Mouse (Mus musculus): ENCODE results near the gene Syt14. TPM values are rescaled to one million over a fixed set of nuclear protein-coding genes. Genes with fewer than 3 reads are reported as not detected.

The Syt14 gene
- polyA plus RNA-seq, 1 experiment from 2014 or later, result 4.5 TPM

DNA sequence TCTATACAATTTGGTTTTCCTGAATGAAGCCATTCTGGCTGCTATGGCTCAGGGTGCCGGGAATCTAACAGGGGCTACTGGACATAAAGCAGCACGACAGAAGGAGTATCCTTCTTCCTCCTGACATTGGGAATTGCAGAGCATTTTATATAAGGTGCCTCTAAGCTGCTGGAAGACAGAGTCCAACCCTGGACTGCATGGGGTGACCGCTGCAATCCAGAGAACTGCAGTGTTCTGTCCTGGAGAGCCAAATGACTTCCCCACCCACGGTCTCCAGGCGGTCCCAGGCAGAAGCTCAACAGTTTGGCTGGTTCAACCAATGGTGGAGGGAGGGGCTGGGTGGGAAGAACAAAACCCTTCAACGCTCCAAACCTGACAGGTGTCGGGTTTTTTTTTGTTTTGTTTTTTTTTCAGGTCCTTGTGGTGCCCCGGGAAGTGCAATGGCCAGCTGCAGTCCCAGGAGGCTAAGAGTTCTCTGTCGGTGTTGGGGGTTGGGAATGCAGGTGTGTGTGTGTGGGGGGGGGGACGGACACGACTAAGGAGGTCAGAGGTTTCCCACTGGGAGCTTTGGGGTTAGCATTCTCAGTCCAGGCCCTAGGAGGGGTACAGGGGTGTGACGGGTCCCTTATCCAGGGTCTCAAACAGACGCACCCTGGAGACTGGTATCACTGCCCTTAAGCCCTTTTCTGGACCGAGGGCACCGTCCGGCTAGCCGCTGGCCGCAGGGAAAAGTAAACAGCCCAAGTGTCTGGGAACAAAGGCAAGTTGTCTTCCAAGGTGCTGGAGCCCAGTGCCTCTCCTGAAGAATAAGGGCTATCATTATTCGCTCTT lies 181.4 kb downstream of the Syt14 start:
- H3K9ac ChIP-seq (ENCODE audit: low read depth, low read length), result peak overlapping the region; percentile 87
- H3K4me1 ChIP-seq (ENCODE audit: control insufficient read depth, insufficient read depth, low read depth, low read length), result peaks cover 40% of the 10 kb centered on the region
- H3K9me3 ChIP-seq (ENCODE audit: control insufficient read depth, low read length), result no peaks in the 10 kb centered on the region
- ATAC-seq, result no peak
- no peaks in the 10 kb centered on the region for H3K27me3 ChIP-seq (replicated peaks; ENCODE audit: control insufficient read depth, insufficient read depth, low read length)
- WGBS, result 4% methylated on average over 19 of the region's 19 CpGs
- H3K36me3 ChIP-seq (ENCODE audit: control insufficient read depth, insufficient read depth, low read length), result peaks cover 8% of the 10 kb centered on the region
- peak overlapping the region; percentile 91; the same call in 1 of the 2 replicates for H3K27ac ChIP-seq (ENCODE audit: low read depth, low read length)
- H3K4me2 ChIP-seq (ENCODE audit: low read length), result peak overlapping the region; percentile 82
- peak overlapping the region; percentile 86 for H3K4me3 ChIP-seq (ENCODE audit: low read length)

GRCm38 (mm10) chr1:192853429-192853828 lies 182.1 kb downstream of the Syt14 start:
- Histone ChIP-seq H3K27ac (ENCODE audit: low read depth, low read length) (no peak overlapping the region), H3K4me1 (ENCODE audit: control insufficient read depth, insufficient read depth, low read depth, low read length) (peaks cover 40% of the 10 kb centered on the region), H3K27me3 (replicated peaks; ENCODE audit: control insufficient read depth, insufficient read depth, low read length) (peaks cover 4% of the 10 kb centered on the region; the same call in 1 of the 2 replicates), H3K4me3 (ENCODE audit: low read length) (peak overlapping the region; percentile 86), H3K9ac (ENCODE audit: low read depth, low read length) (0 out of 2 replicates have a peak overlapping the region, but pooled peaks have one; percentile 87), H3K4me2 (ENCODE audit: low read length) (peak overlapping the region; percentile 82), H3K36me3 (ENCODE audit: control insufficient read depth, insufficient read depth, low read length) (peaks cover 16% of the 10 kb centered on the region), H3K9me3 (ENCODE audit: control insufficient read depth, low read length) (no peaks in the 10 kb centered on the region)
- ATAC-seq, result no peak
- WGBS, result 49% methylated on average over 2 of the region's 2 CpGs

- H3K9me3 ChIP-seq (ENCODE audit: control insufficient read depth, low read length), result no peaks in the 10 kb centered on the region
- H3K27me3 ChIP-seq (replicated peaks; ENCODE audit: control insufficient read depth, insufficient read depth, low read length), result peaks cover 4% of the 10 kb centered on the region; the same call in 1 of the 2 replicates
- H3K4me2 ChIP-seq (ENCODE audit: low read length), result peak overlapping the region; percentile 41
- peak overlapping the region; percentile 13; the same call in 1 of the 2 replicates for H3K4me3 ChIP-seq (ENCODE audit: low read length)
- peak overlapping the region; percentile 72 for H3K27ac ChIP-seq (ENCODE audit: low read depth, low read length)
- no peak for ATAC-seq
- H3K9ac ChIP-seq (ENCODE audit: low read depth, low read length), result no peak overlapping the region
- peaks cover 26% of the 10 kb centered on the region for H3K36me3 ChIP-seq (ENCODE audit: control insufficient read depth, insufficient read depth, low read length)
- peaks cover 40% of the 10 kb centered on the region for H3K4me1 ChIP-seq (ENCODE audit: control insufficient read depth, insufficient read depth, low read depth, low read length)
Measured at GRCm38 (mm10) chr1:192852047-192852446, 183.5 kb downstream of the Syt14 start.

DNA sequence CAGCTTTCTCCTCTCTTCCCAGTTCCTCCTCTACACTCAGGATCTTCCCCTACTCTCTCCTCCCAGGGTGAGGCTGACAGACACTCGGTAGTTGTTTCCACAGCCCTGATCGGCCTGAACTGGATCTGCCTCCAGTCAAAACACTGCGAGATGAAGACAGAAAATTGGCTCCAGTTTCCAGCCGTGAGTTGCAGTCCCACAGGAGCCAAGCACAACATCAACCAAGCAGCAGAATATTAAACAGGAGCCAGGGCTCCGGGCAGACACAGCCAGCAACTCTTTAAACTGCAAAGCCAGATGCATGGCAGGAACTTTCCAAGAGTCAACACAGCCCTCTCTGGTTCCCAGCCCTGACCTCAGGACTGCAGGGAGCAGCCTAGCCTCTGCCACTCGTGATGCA lies 183.9 kb downstream of the Syt14 start:
- peak overlapping the region; percentile 13 for H3K4me3 ChIP-seq (ENCODE audit: low read length)
- WGBS, result 3% methylated on average over 6 of the region's 6 CpGs
- peak; percentile 66 for ATAC-seq

DNA sequence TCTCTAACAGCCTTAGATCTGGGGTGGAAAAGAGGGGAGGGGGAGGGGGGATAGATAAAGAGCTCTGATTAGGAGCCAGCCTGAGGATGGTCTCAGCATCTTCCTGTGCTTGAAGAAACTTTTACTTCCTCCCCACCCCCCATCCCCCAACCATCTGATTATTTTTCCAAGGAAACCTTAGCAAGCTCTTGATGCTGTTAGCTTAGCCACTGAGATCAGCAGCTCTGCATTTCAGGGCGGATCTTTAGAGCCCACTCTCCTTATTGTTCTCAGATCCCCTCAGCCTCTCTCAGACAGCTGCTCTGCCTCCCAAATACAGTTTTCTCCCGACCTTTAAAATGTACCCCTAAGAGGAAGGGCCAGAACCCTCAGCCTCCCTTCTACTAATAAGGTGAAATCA lies 184.4 kb downstream of the Syt14 start:
- peak overlapping the region; percentile 72; the same call in 1 of the 2 replicates for H3K27ac ChIP-seq (ENCODE audit: low read depth, low read length)
- peak overlapping the region; percentile 4; the same call in 1 of the 2 replicates for H3K4me3 ChIP-seq (ENCODE audit: low read length)
- 6% methylated on average over 2 of the region's 2 CpGs for WGBS
- no peak; the same call in 1 of the 2 replicates for ATAC-seq
- peaks cover 36% of the 10 kb centered on the region for H3K4me1 ChIP-seq (ENCODE audit: control insufficient read depth, insufficient read depth, low read depth, low read length)
- peaks cover 32% of the 10 kb centered on the region for H3K36me3 ChIP-seq (ENCODE audit: control insufficient read depth, insufficient read depth, low read length)
- H3K9ac ChIP-seq (ENCODE audit: low read depth, low read length), result peak overlapping the region; percentile 25; the same call in 1 of the 2 replicates
- H3K27me3 ChIP-seq (replicated peaks; ENCODE audit: control insufficient read depth, insufficient read depth, low read length), result peaks cover 4% of the 10 kb centered on the region; the same call in 1 of the 2 replicates
- H3K9me3 ChIP-seq (ENCODE audit: control insufficient read depth, low read length), result no peaks in the 10 kb centered on the region
- H3K4me2 ChIP-seq (ENCODE audit: low read length), result peak overlapping the region; percentile 41

More for the DNA sequence above, 183.9 kb downstream of the Syt14 start:
- Histone ChIP-seq H3K4me2 (ENCODE audit: low read length) (peak overlapping the region; percentile 41), H3K27ac (ENCODE audit: low read depth, low read length) (peak overlapping the region; percentile 72), H3K4me1 (ENCODE audit: control insufficient read depth, insufficient read depth, low read depth, low read length) (peaks cover 40% of the 10 kb centered on the region), H3K9me3 (ENCODE audit: control insufficient read depth, low read length) (no peaks in the 10 kb centered on the region), H3K27me3 (replicated peaks; ENCODE audit: control insufficient read depth, insufficient read depth, low read length) (peaks cover 4% of the 10 kb centered on the region; the same call in 1 of the 2 replicates), H3K9ac (ENCODE audit: low read depth, low read length) (peak overlapping the region; percentile 25; the same call in 1 of the 2 replicates), H3K36me3 (ENCODE audit: control insufficient read depth, insufficient read depth, low read length) (peaks cover 30% of the 10 kb centered on the region)

GRCm38 (mm10) chr1:192849616-192850015 lies 186.0 kb downstream of the Syt14 start:
- no peak overlapping the region for H3K9ac ChIP-seq (ENCODE audit: low read depth, low read length)
- H3K4me2 ChIP-seq (ENCODE audit: low read length), result no peak overlapping the region
- H3K36me3 ChIP-seq (ENCODE audit: control insufficient read depth, insufficient read depth, low read length), result peaks cover 35% of the 10 kb centered on the region
- no peak overlapping the region for H3K4me3 ChIP-seq (ENCODE audit: low read length)
- no peaks in the 10 kb centered on the region for H3K9me3 ChIP-seq (ENCODE audit: control insufficient read depth, low read length)
- peaks cover 32% of the 10 kb centered on the region for H3K4me1 ChIP-seq (ENCODE audit: control insufficient read depth, insufficient read depth, low read depth, low read length)
- H3K27ac ChIP-seq (ENCODE audit: low read depth, low read length), result no peak overlapping the region
- H3K27me3 ChIP-seq (replicated peaks; ENCODE audit: control insufficient read depth, insufficient read depth, low read length), result peaks cover 4% of the 10 kb centered on the region; the same call in 1 of the 2 replicates
- no peak for ATAC-seq
- 78% methylated on average over 5 of the region's 5 CpGs for WGBS

GRCm38 (mm10) chr1:192847254-192847653 lies 188.3 kb downstream of the Syt14 start:
- WGBS, result 22% methylated on average over 3 of the region's 3 CpGs
- Histone ChIP-seq H3K36me3 (ENCODE audit: control insufficient read depth, insufficient read depth, low read length) (peaks cover 37% of the 10 kb centered on the region), H3K9me3 (ENCODE audit: control insufficient read depth, low read length) (no peaks in the 10 kb centered on the region), H3K9ac (ENCODE audit: low read depth, low read length) (no peak overlapping the region), H3K4me3 (ENCODE audit: low read length) (no peak overlapping the region), H3K27me3 (replicated peaks; ENCODE audit: control insufficient read depth, insufficient read depth, low read length) (peaks cover 4% of the 10 kb centered on the region; the same call in 1 of the 2 replicates), H3K4me2 (ENCODE audit: low read length) (no peak overlapping the region), H3K4me1 (ENCODE audit: control insufficient read depth, insufficient read depth, low read depth, low read length) (peaks cover 17% of the 10 kb centered on the region), H3K27ac (ENCODE audit: low read depth, low read length) (no peak overlapping the region)
- ATAC-seq, result no peak

Data from hindbrain, embryonic 16.5 days (tissue).